Mouse (Mus musculus) cerebellum, adult 2 months (tissue): ENCODE results near the gene Asb8. TPM values are rescaled to one million over a fixed set of nuclear protein-coding genes. Genes with fewer than 3 reads are reported as not detected.

Experiments
- DNase-seq, 2 experiments: peaks; one replicate each; pipeline ENCODE4 v3.0.0; 2021
- H3K27ac ChIP-seq: fragments of 200-500 bp; 2 replicates; pipeline ENCODE4 v1.5.1; 2012; ENCODE audit warnings: low read length, control low read depth, inconsistent platforms; ENCODE audit not compliant: insufficient read depth
- H3K27me3 ChIP-seq: fragments of 200-500 bp; 2 replicates; pipeline ENCODE4 v1.6.1; 2012; ENCODE audit warnings: inconsistent platforms, mild to moderate bottlenecking, low read length, moderate library complexity; ENCODE audit not compliant: control insufficient read depth, insufficient read depth
- H3K4me1 ChIP-seq: fragments of 200-500 bp; 2 replicates; pipeline ENCODE4 v1.6.1; 2011; ENCODE audit warnings: low read length; ENCODE audit not compliant: control insufficient read depth, insufficient read depth
- H3K4me3 ChIP-seq: fragments of 200-500 bp; replicated peaks from 2 replicates; pipeline ENCODE3; 2011; ENCODE audit warnings: mild to moderate bottlenecking, low read depth, low read length, control low read depth; ENCODE audit not compliant: insufficient read depth
- CTCF ChIP-seq: fragments of 200-500 bp; IDR thresholded peaks from 2 replicates; pipeline ENCODE4 v1.5.1; 2011; ENCODE audit warnings: low read depth, mild to moderate bottlenecking, control low read depth, low read length, moderate library complexity, borderline replicate concordance; ENCODE audit not compliant: insufficient read depth
- POLR2A ChIP-seq: fragments of 200-500 bp; IDR thresholded peaks from 2 replicates; pipeline ENCODE4 v1.6.1; 2011; ENCODE audit warnings: low read length, control low read depth, borderline replicate concordance; ENCODE audit not compliant: insufficient read depth
- whole genome bisulfite sequencing: fragments of 180-500 bp; shearing (Covaris S2); methylation state at CpG from one replicate; pipeline ENCODE4 v1.1.7; 2018; 5-methylcytosine and 5-hydroxymethylcytosine counted together
- polyA plus RNA-seq: library from polyadenylated mRNA; depleted of rRNA; stranded (reverse); fragments of >200 nt; gene quantifications from 2 replicates; pipeline ENCODE4 v1.2.3, GENCODE M21; 2012

The Asb8 gene
- polyA plus RNA-seq, 1 experiment, result 88.3 TPM

GRCm38 (mm10) chr15:98181132-98181711 is 15.8 kb upstream of the Asb8 start:
- Histone ChIP-seq H3K4me3 (peak overlapping the region; percentile 78), H3K27me3 (no peaks in the 10 kb centered on the region), H3K27ac (peak overlapping the region; percentile 90), H3K4me1 (no peaks in the 10 kb centered on the region; the same call in 1 of the 2 replicates)
- TF ChIP-seq CTCF, result peak; percentile 88
- TF ChIP-seq POLR2A, result peak; percentile 81; the same call in 1 of the 2 replicates
- DNase-seq, result peak; percentile 98 to 99
- under 1% methylated on average over 30 of the region's 30 CpGs for WGBS

DNA sequence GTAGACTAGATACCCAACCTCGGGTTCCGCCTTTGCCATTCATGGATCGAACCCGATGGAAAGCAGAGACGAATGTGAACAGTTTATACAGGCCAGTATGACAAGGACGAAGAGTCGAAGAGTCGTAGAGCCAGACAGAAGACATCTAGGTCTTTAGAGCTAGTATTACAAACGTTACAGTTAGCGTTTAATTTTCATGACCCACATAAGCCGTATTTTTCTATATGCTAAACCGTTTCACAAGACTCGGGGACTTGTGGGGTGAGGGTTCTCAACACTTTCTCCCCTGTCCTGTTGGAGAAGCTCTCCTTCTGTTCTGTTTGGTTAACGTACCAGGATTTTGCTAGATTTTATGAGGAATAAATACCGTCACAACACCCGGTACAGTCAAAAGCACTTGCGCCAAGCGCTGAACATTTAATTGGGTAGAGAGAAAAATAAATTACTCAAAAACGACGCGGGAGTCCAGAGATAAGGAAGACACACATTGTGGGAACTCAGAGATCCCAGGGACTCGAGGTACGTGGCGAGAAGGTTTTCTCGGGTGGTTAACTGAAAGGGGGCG is 15.2 kb upstream of the Asb8 start:
- Histone ChIP-seq H3K4me3 (peak overlapping the region; percentile 78), H3K4me1 (no peaks in the 10 kb centered on the region; the same call in 1 of the 2 replicates), H3K27me3 (no peaks in the 10 kb centered on the region), H3K27ac (peak overlapping the region; percentile 90)
- 2% methylated on average over 26 of the region's 26 CpGs for WGBS
- DNase-seq, result no peak
- TF ChIP-seq POLR2A (no peak), CTCF (no peak)

DNA sequence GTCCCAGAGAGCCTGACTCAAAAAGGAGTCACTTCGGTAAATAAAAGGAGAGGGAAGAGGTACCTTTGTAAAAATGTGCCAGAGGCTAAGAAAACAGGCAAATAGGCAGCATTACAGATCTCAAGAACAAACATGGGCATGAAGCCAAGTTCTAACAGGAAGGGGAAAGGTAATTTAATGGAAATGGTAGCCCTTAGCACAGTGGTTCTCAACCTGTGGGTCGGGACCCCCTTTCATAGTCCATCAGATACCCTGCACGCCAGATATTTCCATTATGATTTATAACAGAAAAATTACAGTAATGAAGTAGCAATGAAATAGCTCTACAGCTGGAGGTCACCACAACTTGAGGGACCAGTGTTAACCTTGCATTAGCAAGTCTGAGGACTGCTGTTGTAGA is 11.9 kb upstream of the Asb8 start:
- Histone ChIP-seq H3K4me3 (no peak overlapping the region), H3K27me3 (no peaks in the 10 kb centered on the region), H3K4me1 (no peaks in the 10 kb centered on the region; the same call in 1 of the 2 replicates), H3K27ac (no peak overlapping the region)
- 76% methylated on average over 3 of the region's 3 CpGs for WGBS
- TF ChIP-seq POLR2A, result no peak
- TF ChIP-seq CTCF, result no peak
- no peak for DNase-seq

DNA sequence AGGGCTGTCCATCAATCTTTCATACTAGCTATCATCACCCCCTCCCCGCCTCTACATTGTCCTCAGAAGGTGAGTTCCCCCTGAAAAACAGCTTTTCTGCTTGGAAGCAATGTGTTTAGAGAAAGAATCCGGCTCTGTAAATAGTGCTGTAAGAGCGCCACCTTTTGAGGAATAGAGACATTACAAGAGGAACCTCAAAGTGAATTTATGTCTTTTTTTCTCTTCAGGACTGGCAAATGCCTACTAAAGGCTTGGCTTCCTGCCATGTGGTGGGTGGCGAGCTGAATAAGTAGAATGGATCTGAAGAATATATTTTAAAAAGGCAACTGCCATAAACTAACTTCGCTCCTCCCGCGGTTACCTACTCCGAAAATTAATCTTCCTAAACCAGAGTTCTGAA is 8.4 kb upstream of the Asb8 start:
- H3K27me3 ChIP-seq, result no peaks in the 10 kb centered on the region
- H3K4me3 ChIP-seq, result no peak overlapping the region
- WGBS, result 31% methylated on average over 8 of the region's 8 CpGs
- no peak overlapping the region for H3K27ac ChIP-seq
- peaks cover 3% of the 10 kb centered on the region; the same call in 1 of the 2 replicates for H3K4me1 ChIP-seq
- DNase-seq, result peak in 1 of 2 experiments; percentile 63
- peak; percentile 48; the same call in 1 of the 2 replicates for TF ChIP-seq CTCF
- TF ChIP-seq POLR2A, result no peak

GRCm38 (mm10) chr15:98172113-98172512 is 6.7 kb upstream of the Asb8 start:
- H3K27me3 ChIP-seq, result no peaks in the 10 kb centered on the region
- no peak overlapping the region for H3K4me3 ChIP-seq
- H3K4me1 ChIP-seq, result peaks cover 3% of the 10 kb centered on the region; the same call in 1 of the 2 replicates
- 78% methylated on average over 5 of the region's 5 CpGs for WGBS
- TF ChIP-seq CTCF (no peak), POLR2A (no peak)
- DNase-seq, result no peak
- no peak overlapping the region for H3K27ac ChIP-seq

DNA sequence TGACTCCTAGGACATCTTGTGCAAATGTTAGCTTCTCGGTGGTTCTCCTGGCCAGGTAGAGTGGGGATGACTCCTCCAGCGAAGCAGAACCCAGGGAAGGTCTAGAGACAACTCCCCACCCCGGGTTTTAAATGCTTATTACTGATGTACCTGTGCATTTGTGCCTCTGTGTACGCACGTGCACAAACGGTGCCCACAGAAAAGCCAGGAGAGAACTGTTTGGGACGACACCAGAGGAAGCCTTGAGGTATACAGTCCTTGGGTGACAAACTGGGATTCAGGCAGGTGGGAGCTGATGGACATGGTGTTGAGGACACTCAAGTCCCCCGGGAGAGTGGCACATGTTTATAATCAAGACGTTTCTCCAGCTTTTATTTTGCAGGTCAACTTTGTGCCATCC is 5.5 kb upstream of the Asb8 start:
- Histone ChIP-seq H3K4me1 (peaks cover 3% of the 10 kb centered on the region; the same call in 1 of the 2 replicates), H3K4me3 (no peak overlapping the region), H3K27ac (no peak overlapping the region), H3K27me3 (no peaks in the 10 kb centered on the region)
- no peak for TF ChIP-seq CTCF
- DNase-seq, result no peak
- WGBS, result 73% methylated on average over 9 of the region's 9 CpGs

GRCm38 (mm10) chr15:98170365-98170764 is 4.9 kb upstream of the Asb8 start:
- H3K4me1 ChIP-seq, result peaks cover 3% of the 10 kb centered on the region; the same call in 1 of the 2 replicates
- no peak for DNase-seq
- H3K4me3 ChIP-seq, result no peak overlapping the region
- H3K27ac ChIP-seq, result no peak overlapping the region
- TF ChIP-seq CTCF (no peak), POLR2A (no peak)
- 20% methylated on average over 7 of the region's 7 CpGs for WGBS
- H3K27me3 ChIP-seq, result no peaks in the 10 kb centered on the region

DNA sequence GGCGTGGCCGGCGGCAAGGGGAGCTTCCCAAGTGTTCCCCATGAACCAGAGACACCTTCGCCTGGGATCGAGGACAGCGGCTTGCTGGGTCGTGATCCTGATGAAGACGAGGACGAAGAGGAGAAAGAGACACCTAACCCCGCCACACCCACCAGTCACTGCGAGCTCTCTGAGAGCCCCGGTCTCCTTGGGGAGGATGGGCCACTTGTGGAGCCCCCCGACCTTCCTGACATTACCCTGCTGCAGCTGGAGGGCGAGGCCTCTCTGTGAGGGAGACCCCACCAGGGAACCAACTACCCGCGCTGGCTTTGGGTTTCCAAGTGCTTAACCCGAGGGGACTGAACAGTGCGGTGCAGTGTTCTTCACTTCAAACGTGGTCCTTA is 3.2 kb upstream of the Asb8 start:
- Histone ChIP-seq H3K4me3 (peak overlapping the region; percentile 97), H3K4me1 (peaks cover 3% of the 10 kb centered on the region; the same call in 1 of the 2 replicates), H3K27me3 (no peaks in the 10 kb centered on the region), H3K27ac (no peak overlapping the region)
- TF ChIP-seq CTCF (no peak), POLR2A (no peak)
- DNase-seq, result no peak
- 18% methylated on average over 19 of the region's 19 CpGs for WGBS
